Mouse (Mus musculus): ENCODE data around the gene Scg3. TPM values are rescaled to one million over a fixed set of nuclear protein-coding genes. Genes with fewer than 3 reads are reported as not detected.
"Not testable (repeated sequence)": the region's sequence is repeated elsewhere in the genome, so short reads cannot be mapped to it uniquely, and the experiment has no call there.

The Scg3 gene
- polyA plus RNA-seq, 1 experiment from 2014 or later = 114 TPM

GRCm38 (mm10) chr9:75660917-75661316 is 22.9 kb downstream of the Scg3 start:
- H3K9me3 ChIP-seq = no peaks in the 10 kb centered on the region
- H3K27me3 ChIP-seq (replicated peaks) = no peaks in the 10 kb centered on the region
- peaks cover 50% of the 10 kb centered on the region for H3K36me3 ChIP-seq
- H3K4me2 ChIP-seq (replicated peaks) = no peak overlapping the region
- H3K4me1 ChIP-seq = no peaks in the 10 kb centered on the region
- H3K4me3 ChIP-seq = no peak overlapping the region
- WGBS = 93% methylated on average over 8 of the region's 8 CpGs
- no peak overlapping the region for H3K9ac ChIP-seq
- no peak for ATAC-seq (ENCODE audit: low FRiP score, low read depth)
- no peak overlapping the region for H3K27ac ChIP-seq

- not testable (repeated sequence) for H3K27me3 ChIP-seq (replicated peaks); H3K4me3 ChIP-seq; H3K4me1 ChIP-seq; H3K27ac ChIP-seq; H3K9me3 ChIP-seq; H3K9ac ChIP-seq; H3K4me2 ChIP-seq (replicated peaks); ATAC-seq (ENCODE audit: low FRiP score, low read depth)
- 88% methylated on average over 3 of the region's 3 CpGs for WGBS
- H3K36me3 ChIP-seq = peaks cover 44% of the 10 kb centered on the region
Measured at GRCm38 (mm10) chr9:75656456-75656855, 27.4 kb downstream of the Scg3 start.

GRCm38 (mm10) chr9:75653981-75654911 is 29.6 kb downstream of the Scg3 start:
- Histone ChIP-seq H3K4me3 (no peak overlapping the region), H3K4me1 (no peaks in the 10 kb centered on the region), H3K4me2 (replicated peaks) (no peak overlapping the region), H3K9ac (no peak overlapping the region), H3K36me3 (peaks cover 47% of the 10 kb centered on the region), H3K27me3 (replicated peaks) (no peaks in the 10 kb centered on the region), H3K27ac (no peak overlapping the region), H3K9me3 (no peaks in the 10 kb centered on the region)
- WGBS = 61% methylated on average over 12 of the region's 12 CpGs
- no peak for ATAC-seq (ENCODE audit: low FRiP score, low read depth)

GRCm38 (mm10) chr9:75645405-75645804 is 38.5 kb downstream of the Scg3 start:
- peaks cover 51% of the 10 kb centered on the region for H3K36me3 ChIP-seq
- WGBS = 60% methylated on average over 3 of the region's 3 CpGs

DNA sequence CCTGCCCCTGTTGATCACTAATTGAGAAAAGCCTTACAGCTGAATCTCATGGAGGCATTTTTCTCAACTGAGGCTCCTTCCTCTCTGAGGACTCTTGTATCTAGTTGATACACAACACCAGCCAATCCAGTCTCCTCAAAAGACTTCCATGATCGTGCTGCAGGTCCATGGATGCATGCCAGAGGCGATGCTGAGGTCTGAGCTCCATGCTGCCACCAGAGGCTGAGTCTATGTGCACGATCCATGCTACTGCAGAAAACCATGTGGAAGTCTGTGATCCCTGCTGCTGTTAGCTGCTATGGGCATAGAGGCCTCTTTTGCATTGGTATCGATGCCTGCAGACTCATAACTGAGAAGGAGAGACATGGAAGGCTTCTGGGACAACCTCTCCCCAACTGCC is 49.6 kb downstream of the Scg3 start:
- H3K4me2 ChIP-seq (replicated peaks) = no peak overlapping the region
- WGBS = 93% methylated on average over 4 of the region's 4 CpGs
- no peaks in the 10 kb centered on the region for H3K36me3 ChIP-seq
- H3K9ac ChIP-seq = 0 out of 2 replicates have a peak overlapping the region, but pooled peaks have one; percentile 3
- no peak overlapping the region for H3K27ac ChIP-seq
- H3K9me3 ChIP-seq = no peaks in the 10 kb centered on the region
- no peak overlapping the region for H3K4me3 ChIP-seq
- H3K4me1 ChIP-seq = no peaks in the 10 kb centered on the region
- ATAC-seq (ENCODE audit: low FRiP score, low read depth) = no peak
- no peaks in the 10 kb centered on the region for H3K27me3 ChIP-seq (replicated peaks)

More at GRCm38 (mm10) chr9:75645405-75645804, 38.5 kb downstream of the Scg3 start:
- no peaks in the 10 kb centered on the region for H3K4me1 ChIP-seq
- no peak overlapping the region for H3K4me2 ChIP-seq (replicated peaks)
- no peak for ATAC-seq (ENCODE audit: low FRiP score, low read depth)
- H3K9me3 ChIP-seq = no peaks in the 10 kb centered on the region
- no peak overlapping the region for H3K4me3 ChIP-seq
- H3K27ac ChIP-seq = no peak overlapping the region
- no peak overlapping the region for H3K9ac ChIP-seq
- H3K27me3 ChIP-seq (replicated peaks) = no peaks in the 10 kb centered on the region

DNA sequence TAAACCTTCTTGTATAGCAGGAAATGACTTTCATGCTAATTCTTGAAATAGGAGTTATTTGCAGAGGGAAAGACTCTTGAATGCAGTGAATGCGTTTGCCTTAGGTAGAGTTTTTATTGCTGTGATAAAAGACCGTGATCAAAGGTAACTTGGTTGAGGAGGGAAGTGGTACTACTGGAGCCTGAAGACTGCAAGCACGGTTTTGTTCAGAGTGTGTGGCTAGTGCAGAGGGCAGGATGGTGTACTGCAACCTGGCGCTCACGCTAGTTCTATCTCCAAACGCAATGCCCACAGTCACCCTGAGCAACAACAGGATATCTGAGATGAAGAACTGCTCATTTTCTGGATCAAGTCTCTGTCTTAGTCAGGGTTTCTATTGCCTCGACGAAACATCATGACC is 50.3 kb downstream of the Scg3 start:
- H3K9ac ChIP-seq = no peak overlapping the region
- no peaks in the 10 kb centered on the region for H3K4me1 ChIP-seq
- no peaks in the 10 kb centered on the region for H3K9me3 ChIP-seq
- no peak overlapping the region for H3K4me3 ChIP-seq
- no peak for ATAC-seq (ENCODE audit: low FRiP score, low read depth)
- H3K27ac ChIP-seq = no peak overlapping the region
- H3K36me3 ChIP-seq = no peaks in the 10 kb centered on the region
- H3K4me2 ChIP-seq (replicated peaks) = no peak overlapping the region
- WGBS = 76% methylated on average over 8 of the region's 8 CpGs
- no peaks in the 10 kb centered on the region for H3K27me3 ChIP-seq (replicated peaks)

DNA sequence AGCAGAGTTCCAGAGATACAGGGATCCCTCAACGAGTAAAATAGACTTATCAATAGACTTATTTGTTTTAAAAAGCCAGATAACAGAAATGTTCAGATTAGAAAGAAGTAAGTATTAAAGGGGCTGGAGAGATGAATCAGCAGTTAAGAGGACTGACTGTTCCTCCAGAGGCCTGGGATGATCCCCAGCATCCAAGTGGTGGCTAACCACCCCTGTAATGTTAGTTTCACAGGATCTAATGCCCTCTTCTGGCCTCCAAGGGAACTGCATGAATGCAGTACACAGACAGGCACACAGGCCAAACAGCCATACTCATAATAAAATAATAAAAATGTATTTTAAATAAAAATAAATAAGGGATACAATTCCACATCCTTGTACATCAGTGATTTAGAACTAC is 51.0 kb downstream of the Scg3 start:
- H3K9me3 ChIP-seq = no peaks in the 10 kb centered on the region
- no peak overlapping the region for H3K9ac ChIP-seq
- 57% methylated on average over 1 of the region's 1 CpGs for WGBS
- H3K27me3 ChIP-seq (replicated peaks) = no peaks in the 10 kb centered on the region
- no peak for ATAC-seq (ENCODE audit: low FRiP score, low read depth)
- H3K27ac ChIP-seq = no peak overlapping the region
- H3K36me3 ChIP-seq = no peaks in the 10 kb centered on the region
- no peak overlapping the region for H3K4me3 ChIP-seq
- H3K4me2 ChIP-seq (replicated peaks) = no peak overlapping the region
- no peaks in the 10 kb centered on the region for H3K4me1 ChIP-seq

DNA sequence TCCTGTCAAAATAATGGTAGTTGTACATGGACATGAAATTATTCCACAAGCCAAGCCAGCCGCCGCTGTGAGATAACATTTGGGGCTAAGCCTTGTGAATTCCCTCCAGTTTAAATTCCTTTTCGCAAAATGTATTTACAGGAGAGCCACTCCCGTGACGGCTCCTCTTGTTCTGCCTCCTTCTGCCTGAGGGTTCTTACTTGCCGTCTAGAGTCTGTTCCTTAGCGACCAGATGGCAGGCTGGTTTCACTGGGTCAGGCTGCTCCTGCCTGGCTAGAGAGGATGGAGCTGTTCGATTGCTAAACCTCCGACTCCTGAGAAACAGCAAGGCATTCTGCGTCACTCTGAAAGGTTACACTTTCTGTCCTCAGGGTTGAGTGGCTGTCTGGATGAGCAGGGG is 51.7 kb downstream of the Scg3 start:
- no peak for ATAC-seq (ENCODE audit: low FRiP score, low read depth)
- Histone ChIP-seq H3K36me3 (no peaks in the 10 kb centered on the region), H3K27ac (no peak overlapping the region), H3K9ac (no peak overlapping the region), H3K4me2 (replicated peaks) (no peak overlapping the region), H3K4me1 (no peaks in the 10 kb centered on the region), H3K27me3 (replicated peaks) (no peaks in the 10 kb centered on the region), H3K9me3 (no peaks in the 10 kb centered on the region), H3K4me3 (no peak overlapping the region)
- WGBS = 64% methylated on average over 10 of the region's 10 CpGs

DNA sequence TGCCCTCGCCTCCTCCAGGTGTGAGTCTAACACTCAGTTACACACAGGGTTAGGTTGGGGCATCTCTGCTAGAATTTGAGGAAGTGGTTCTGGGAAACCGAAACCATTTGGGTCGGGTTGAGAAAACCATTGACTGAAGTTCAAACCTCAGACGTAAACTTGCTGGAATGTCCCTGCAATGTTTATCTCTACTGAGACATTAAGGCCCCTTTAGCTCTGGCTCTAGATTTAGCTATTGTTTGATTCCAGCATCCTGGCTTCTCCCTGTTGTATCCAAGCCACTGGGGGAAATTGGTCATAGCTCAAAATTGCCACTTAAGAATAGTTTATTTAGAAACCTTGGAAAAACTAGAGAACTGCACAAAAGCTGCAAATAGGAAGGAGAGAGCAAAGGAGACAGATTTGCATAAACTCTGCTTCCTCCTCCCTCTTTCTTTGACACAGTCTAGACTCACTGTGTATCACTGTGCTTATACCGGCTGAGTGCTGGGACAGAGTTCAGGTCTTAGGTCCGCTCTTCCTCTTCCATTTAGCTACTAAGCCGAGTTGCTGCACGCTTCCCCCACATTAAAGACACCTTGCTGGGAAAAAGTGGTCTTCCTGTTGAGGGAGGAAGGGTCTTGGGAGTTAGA is 52.9 kb downstream of the Scg3 start:
- Histone ChIP-seq H3K4me1 (no peaks in the 10 kb centered on the region; the same call in 1 of the 2 replicates), H3K4me3 (no peak overlapping the region), H3K4me2 (replicated peaks) (no peak overlapping the region), H3K36me3 (no peaks in the 10 kb centered on the region), H3K27me3 (replicated peaks) (no peaks in the 10 kb centered on the region), H3K27ac (no peak overlapping the region), H3K9ac (no peak overlapping the region), H3K9me3 (no peaks in the 10 kb centered on the region)
- 83% methylated on average over 8 of the region's 8 CpGs for WGBS
- no peak for ATAC-seq (ENCODE audit: low FRiP score, low read depth)

DNA sequence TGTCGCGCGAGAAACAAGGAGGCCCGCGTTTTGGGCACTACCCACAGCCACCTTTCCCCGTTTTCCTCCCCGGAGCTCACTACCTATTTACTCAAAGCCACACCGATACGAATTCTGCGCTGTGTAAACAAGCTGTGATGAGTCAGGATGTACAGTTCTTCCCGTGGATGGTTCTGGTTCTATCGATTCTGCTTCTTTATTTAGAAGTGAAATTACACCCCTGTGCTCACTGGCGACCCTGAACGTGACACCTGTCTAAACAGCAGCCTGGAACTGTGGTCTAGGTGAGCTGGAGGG is 57.6 kb downstream of the Scg3 start:
- H3K27me3 ChIP-seq (replicated peaks) = no peaks in the 10 kb centered on the region
- H3K9ac ChIP-seq = peak overlapping the region; percentile 87
- 2% methylated on average over 14 of the region's 14 CpGs for WGBS
- no peaks in the 10 kb centered on the region for H3K9me3 ChIP-seq
- peak overlapping the region; percentile 82 for H3K27ac ChIP-seq
- peak overlapping the region; percentile 92 for H3K4me2 ChIP-seq (replicated peaks)
- peak overlapping the region; percentile 67 for H3K4me3 ChIP-seq
- ATAC-seq (ENCODE audit: low FRiP score, low read depth) = no peak
- H3K4me1 ChIP-seq = peaks cover 6% of the 10 kb centered on the region; the same call in 1 of the 2 replicates
- no peaks in the 10 kb centered on the region for H3K36me3 ChIP-seq

DNA sequence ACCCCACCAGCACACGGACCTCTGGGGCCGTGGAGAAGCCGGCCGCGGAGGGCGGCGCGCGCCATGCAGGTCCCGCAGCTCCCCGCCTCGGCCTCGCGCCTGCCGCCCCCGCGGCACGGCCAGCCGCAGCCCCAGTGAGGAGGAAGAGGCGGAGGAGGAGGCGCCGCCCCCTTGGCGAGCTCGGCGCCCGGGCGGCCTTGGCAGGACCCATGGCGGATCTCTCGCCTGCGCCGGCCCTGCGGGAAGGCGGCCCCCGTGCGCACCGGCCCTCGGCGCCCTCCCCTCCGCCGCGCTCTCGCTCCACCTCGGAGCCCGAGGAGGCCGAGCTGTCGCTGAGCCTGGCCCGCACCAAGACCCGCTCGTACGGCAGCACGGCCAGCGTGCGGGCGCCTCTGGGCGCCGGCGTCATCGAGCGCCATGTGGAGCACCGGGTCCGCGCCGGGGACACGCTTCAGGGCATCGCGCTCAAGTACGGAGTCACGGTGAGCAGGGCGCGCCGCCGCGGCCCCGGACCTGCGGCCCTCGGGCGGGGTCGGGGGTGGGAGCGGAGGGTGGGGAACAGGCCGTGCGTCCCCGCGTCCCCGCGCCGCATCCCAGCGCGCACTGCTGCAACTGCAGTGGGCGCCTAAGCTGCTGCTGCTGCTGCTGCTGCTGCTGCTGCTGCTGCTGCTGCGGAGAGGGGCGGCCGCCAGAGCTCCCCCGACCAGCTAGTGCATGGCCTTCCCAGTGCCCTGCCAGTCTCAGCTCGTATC is 58.1 kb downstream of the Scg3 start, which contains the start of gene Lysmd2:
Gene Lysmd2, plus strand, starts transcription at position 186 of the 752 bp plus-strand sequence.
- peak within 1 kb of the TSS; percentile 87 for H3K9ac ChIP-seq
- no peaks in the 10 kb centered on the region for H3K27me3 ChIP-seq (replicated peaks)
- peak; percentile 92 for ATAC-seq (ENCODE audit: low FRiP score, low read depth)
- H3K27ac ChIP-seq = peak within 1 kb of the TSS; percentile 82
- under 1% methylated on average over 64 of the region's 94 CpGs for WGBS
- peak within 1 kb of the TSS; percentile 67 for H3K4me3 ChIP-seq
- peaks cover 6% of the 10 kb centered on the region; the same call in 1 of the 2 replicates for H3K4me1 ChIP-seq
- peak within 1 kb of the TSS; percentile 92 for H3K4me2 ChIP-seq (replicated peaks)
- H3K36me3 ChIP-seq = no peaks in the 10 kb centered on the region
- no peaks in the 10 kb centered on the region for H3K9me3 ChIP-seq

- Histone ChIP-seq H3K4me2 (replicated peaks) (peak overlapping the region; percentile 92), H3K27me3 (replicated peaks) (no peaks in the 10 kb centered on the region), H3K9ac (peak overlapping the region; percentile 87), H3K4me3 (peak overlapping the region; percentile 67), H3K36me3 (no peaks in the 10 kb centered on the region), H3K27ac (peak overlapping the region; percentile 82), H3K9me3 (no peaks in the 10 kb centered on the region), H3K4me1 (peaks cover 6% of the 10 kb centered on the region; the same call in 1 of the 2 replicates)
- peak; percentile 82 for ATAC-seq (ENCODE audit: low FRiP score, low read depth)
- WGBS = 16% methylated on average over 18 of the region's 18 CpGs
Measured at GRCm38 (mm10) chr9:75624983-75625555, 58.8 kb downstream of the Scg3 start.
